Mouse (Mus musculus) Muller cell, postnatal 12 days (primary cell): ENCODE measurements around the gene Piwil4.

Experiments
- DNase-seq: peaks from one replicate; pipeline ENCODE4 v3.0.0-alpha.2; 2015; ENCODE audit errors: inconsistent ontology term

Gene Piwil4

GRCm38 (mm10) chr9:14740151-14740924 is at the start of gene Piwil4:
Gene Piwil4 (minus strand): TSS chr9:14740733.
- no peak for DNase-seq

GRCm38 (mm10) chr9:14787356-14787755 is 46.8 kb upstream of the Piwil4 start:
- no peak for DNase-seq

GRCm38 (mm10) chr9:14784039-14785002 is 43.8 kb upstream of the Piwil4 start, which contains the start of the genes Mre11a and Ankrd49:
Gene Mre11a (plus strand): TSS chr9:14784654.
Gene Ankrd49 (minus strand): TSS chr9:14784856.
- DNase-seq: peak; percentile 93

- no peak for DNase-seq
Observed at GRCm38 (mm10) chr9:14778341-14778740, 37.8 kb upstream of the Piwil4 start.

GRCm38 (mm10) chr9:14773813-14774212 is 33.3 kb upstream of the Piwil4 start:
- no peak for DNase-seq

GRCm38 (mm10) chr9:14772074-14772473 is 31.5 kb upstream of the Piwil4 start:
- DNase-seq: no peak

- DNase-seq: peak; percentile 37
Observed at GRCm38 (mm10) chr9:14770803-14771471, 30.4 kb upstream of the Piwil4 start, which contains the start of gene 1700012B09Rik. Gene 1700012B09Rik (minus strand): TSS chr9:14771030.

- no peak for DNase-seq
Observed at GRCm38 (mm10) chr9:14769811-14770210, 29.3 kb upstream of the Piwil4 start.

- peak; percentile 9 for DNase-seq
Observed at GRCm38 (mm10) chr9:14764765-14765164, 24.2 kb upstream of the Piwil4 start.

GRCm38 (mm10) chr9:14759261-14759660 is 18.7 kb upstream of the Piwil4 start:
- peak; percentile 63 for DNase-seq

- no peak for DNase-seq
Observed at GRCm38 (mm10) chr9:14758590-14758989, 18.1 kb upstream of the Piwil4 start.

GRCm38 (mm10) chr9:14754469-14754868 is 13.9 kb upstream of the Piwil4 start:
- no peak for DNase-seq

GRCm38 (mm10) chr9:14753947-14754346 is 13.4 kb upstream of the Piwil4 start:
- DNase-seq: no peak

GRCm38 (mm10) chr9:14752001-14752522 is 11.5 kb upstream of the Piwil4 start, which contains the start of gene Fut4:
Gene Fut4 (minus strand): TSS chr9:14752393.
- DNase-seq: peak; percentile 32

GRCm38 (mm10) chr9:14751503-14752000 is 11.0 kb upstream of the Piwil4 start:
- no peak for DNase-seq

GRCm38 (mm10) chr9:14750901-14751502 is 10.5 kb upstream of the Piwil4 start:
- peak; percentile 30 for DNase-seq

- DNase-seq: no peak
Observed at GRCm38 (mm10) chr9:14739498-14740150, 909 bp downstream of the Piwil4 start.

GRCm38 (mm10) chr9:14730941-14731541 is 9.5 kb downstream of the Piwil4 start:
- no peak for DNase-seq

- no peak for DNase-seq
Observed at GRCm38 (mm10) chr9:14728365-14728764, 12.2 kb downstream of the Piwil4 start.

- no peak for DNase-seq
Observed at GRCm38 (mm10) chr9:14726629-14727028, 13.9 kb downstream of the Piwil4 start.
